Mouse (Mus musculus): ENCODE measurements at regions not wholly inside any gene's neighbourhood (a gene's known extent, or its start where the extent isn't known, plus 50 kb on each side); places are given as distances from the start of the nearest gene placed in this dataset.
"Not testable (repeated sequence)": the region's sequence is repeated elsewhere in the genome, so short reads cannot be mapped to it uniquely, and the experiment has no call there.

GRCm38 (mm10) chr5:133935451-133935850 lies 164.1 kb upstream of the Castor2 start:
- no peak for DNase-seq (ENCODE audit: low read depth)

- no peak for DNase-seq (ENCODE audit: low read depth)
Measured at GRCm38 (mm10) chr5:133935006-133935405, 164.5 kb upstream of the Castor2 start.

- DNase-seq (ENCODE audit: low read depth), result no peak
Measured at GRCm38 (mm10) chr5:133930101-133930500, 169.4 kb upstream of the Castor2 start.

GRCm38 (mm10) chr5:133927054-133927453 lies 172.5 kb upstream of the Castor2 start:
- DNase-seq (ENCODE audit: low read depth), result no peak

GRCm38 (mm10) chr5:133925184-133925900 lies 174.2 kb upstream of the Castor2 start:
- DNase-seq (ENCODE audit: low read depth), result no peak

GRCm38 (mm10) chr5:133922181-133922580 lies 177.3 kb upstream of the Castor2 start:
- no peak for DNase-seq (ENCODE audit: low read depth)

GRCm38 (mm10) chr5:133915734-133916550 lies 183.6 kb upstream of the Castor2 start:
- no peak for DNase-seq (ENCODE audit: low read depth)

GRCm38 (mm10) chr5:133907442-133907841 lies 192.1 kb upstream of the Castor2 start:
- no peak for DNase-seq (ENCODE audit: low read depth)

- DNase-seq (ENCODE audit: low read depth), result no peak
Measured at GRCm38 (mm10) chr5:133898025-133898598, 201.4 kb upstream of the Castor2 start.

GRCm38 (mm10) chr5:133890728-133891127 lies 208.8 kb upstream of the Castor2 start:
- DNase-seq (ENCODE audit: low read depth), result no peak

GRCm38 (mm10) chr5:133889841-133890240 lies 209.7 kb upstream of the Castor2 start:
- DNase-seq (ENCODE audit: low read depth), result no peak

GRCm38 (mm10) chr5:133885507-133885906 lies 214.0 kb upstream of the Castor2 start:
- DNase-seq (ENCODE audit: low read depth), result no peak

GRCm38 (mm10) chr5:133885016-133885415 lies 214.5 kb upstream of the Castor2 start:
- DNase-seq (ENCODE audit: low read depth), result no peak

GRCm38 (mm10) chr5:133884593-133884992 lies 214.9 kb upstream of the Castor2 start:
- no peak for DNase-seq (ENCODE audit: low read depth)

GRCm38 (mm10) chr5:133844483-133844882 lies 255.0 kb upstream of the Castor2 start:
- no peak for DNase-seq (ENCODE audit: low read depth)

GRCm38 (mm10) chr5:133842059-133842706 lies 257.3 kb upstream of the Castor2 start:
- not testable (repeated sequence) for DNase-seq (ENCODE audit: low read depth)

- DNase-seq (ENCODE audit: low read depth), result no peak
Measured at GRCm38 (mm10) chr5:133838286-133838685, 261.2 kb upstream of the Castor2 start.

GRCm38 (mm10) chr5:133833217-133833616 lies 266.3 kb upstream of the Castor2 start:
- no peak for DNase-seq (ENCODE audit: low read depth)

GRCm38 (mm10) chr5:133828226-133828625 lies 271.3 kb upstream of the Castor2 start:
- no peak for DNase-seq (ENCODE audit: low read depth)

- DNase-seq (ENCODE audit: low read depth), result no peak
Measured at GRCm38 (mm10) chr5:133823871-133824270, 275.6 kb upstream of the Castor2 start.

GRCm38 (mm10) chr5:133821273-133821672 lies 278.2 kb upstream of the Castor2 start:
- no peak for DNase-seq (ENCODE audit: low read depth)

GRCm38 (mm10) chr5:133815462-133815861 lies 284.0 kb upstream of the Castor2 start:
- DNase-seq (ENCODE audit: low read depth), result no peak
